Mouse (Mus musculus) kidney, postnatal 10 days (tissue): ENCODE measurements around the gene Cavin2.

Source experiments
- DNase-seq: peaks from one replicate; pipeline ENCODE4 v3.0.0; 2021; ENCODE audit warnings: mixed read lengths

Cavin2 gene

GRCm38 (mm10) chr1:51315476-51315875, 26.6 kb downstream of the Cavin2 start:
- no peak for DNase-seq

- DNase-seq: no peak
Measured at GRCm38 (mm10) chr1:51323506-51323905, 34.6 kb downstream of the Cavin2 start.

DNA sequence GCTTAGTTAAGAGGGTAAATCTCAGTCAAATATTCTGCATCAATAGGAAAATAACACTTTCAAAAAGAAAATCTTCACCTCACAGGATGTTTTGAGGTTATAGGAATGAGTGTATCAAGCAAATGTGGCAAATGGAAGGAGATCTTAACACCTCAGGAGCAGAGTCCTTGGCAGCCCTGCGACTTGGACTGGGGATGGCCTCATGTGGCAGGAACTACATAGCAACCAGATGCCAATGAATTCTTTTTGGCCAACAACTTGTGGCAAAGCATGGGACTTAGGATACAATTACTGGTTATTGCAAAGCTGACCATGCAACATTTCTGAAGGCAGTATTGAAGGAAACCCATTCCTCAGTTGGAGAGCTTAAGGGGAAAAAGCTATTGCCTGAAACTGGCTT, 39.6 kb downstream of the Cavin2 start:
- no peak for DNase-seq

DNA sequence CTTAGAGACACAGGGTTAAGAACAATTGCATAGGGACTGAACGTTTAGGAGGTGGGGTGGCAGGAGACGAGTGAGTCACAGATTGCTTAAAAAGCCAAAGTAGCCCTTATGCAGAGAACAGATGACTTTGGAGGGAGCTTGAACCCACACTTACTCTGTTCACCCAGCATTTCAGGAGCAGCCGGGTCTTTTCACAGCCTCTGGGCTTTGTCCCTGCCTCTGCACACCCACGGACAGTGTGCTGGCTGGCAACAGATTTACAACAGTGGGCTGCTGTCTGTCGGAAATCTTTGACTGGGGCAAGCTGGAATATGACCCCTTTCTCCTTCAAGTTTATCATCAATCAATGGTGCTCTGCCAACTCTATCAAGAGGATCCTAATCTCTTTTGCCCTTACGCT, 44.1 kb downstream of the Cavin2 start:
- peak; percentile 13 for DNase-seq

DNA sequence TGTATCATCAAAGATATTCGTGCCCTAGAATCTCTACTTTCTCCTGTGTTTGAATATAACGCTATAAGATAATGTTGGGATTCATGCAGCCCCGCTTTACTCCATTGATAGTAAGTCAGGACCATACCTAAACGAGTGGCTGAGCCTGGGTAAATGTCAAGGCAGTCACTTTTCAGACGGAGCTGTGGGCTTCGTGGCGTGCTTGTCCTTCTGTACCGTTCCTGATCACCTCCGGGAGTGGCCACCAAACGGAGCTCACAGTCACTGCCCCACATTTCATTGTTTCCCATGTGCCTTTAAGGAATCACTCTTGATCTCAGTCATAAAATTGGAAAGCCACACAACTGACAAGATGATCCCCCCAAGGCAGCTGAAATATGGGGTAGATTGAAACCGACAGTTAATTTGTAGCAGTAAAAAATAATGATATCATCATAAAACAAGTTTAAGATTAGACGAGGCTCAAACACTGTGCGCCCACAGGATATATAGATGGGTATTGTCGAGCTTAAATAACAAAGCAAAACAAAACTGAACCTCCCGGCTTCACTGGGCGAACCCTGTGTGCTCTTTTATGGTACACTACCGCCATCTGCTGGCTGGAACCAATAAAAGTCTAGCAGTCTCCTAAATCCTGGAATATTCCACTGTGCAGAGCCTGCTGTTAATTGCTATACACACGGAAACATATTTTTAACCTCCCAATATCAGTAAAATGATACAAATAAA, 44.8 kb downstream of the Cavin2 start:
- DNase-seq: peak; percentile 92

DNA sequence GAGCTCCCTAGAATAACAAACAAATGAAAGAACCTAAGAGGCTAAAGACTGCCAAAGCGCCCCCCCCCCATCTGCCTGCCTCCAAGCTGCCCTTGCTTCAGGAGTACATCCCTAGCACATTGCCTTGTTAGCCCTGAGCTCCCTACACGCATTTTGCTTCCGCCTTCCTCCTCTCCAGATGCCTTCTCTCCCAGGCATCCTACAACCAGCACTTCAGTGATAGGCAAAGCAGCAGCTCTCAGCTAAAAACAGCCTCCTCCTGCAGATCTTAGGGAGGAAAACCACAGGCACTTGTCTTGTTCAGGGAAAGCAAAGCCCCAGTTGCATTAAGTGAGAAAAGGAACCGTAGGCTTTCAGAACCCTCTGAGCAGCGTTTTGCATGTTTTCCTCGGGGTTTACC, 45.4 kb downstream of the Cavin2 start:
- peak; percentile 32 for DNase-seq

- no peak for DNase-seq
Measured at GRCm38 (mm10) chr1:51335081-51335480, 46.2 kb downstream of the Cavin2 start.

GRCm38 (mm10) chr1:51344160-51344559, 55.2 kb downstream of the Cavin2 start:
- no peak for DNase-seq

- peak; percentile 11 for DNase-seq
Measured at GRCm38 (mm10) chr1:51347596-51347995, 58.7 kb downstream of the Cavin2 start.

DNA sequence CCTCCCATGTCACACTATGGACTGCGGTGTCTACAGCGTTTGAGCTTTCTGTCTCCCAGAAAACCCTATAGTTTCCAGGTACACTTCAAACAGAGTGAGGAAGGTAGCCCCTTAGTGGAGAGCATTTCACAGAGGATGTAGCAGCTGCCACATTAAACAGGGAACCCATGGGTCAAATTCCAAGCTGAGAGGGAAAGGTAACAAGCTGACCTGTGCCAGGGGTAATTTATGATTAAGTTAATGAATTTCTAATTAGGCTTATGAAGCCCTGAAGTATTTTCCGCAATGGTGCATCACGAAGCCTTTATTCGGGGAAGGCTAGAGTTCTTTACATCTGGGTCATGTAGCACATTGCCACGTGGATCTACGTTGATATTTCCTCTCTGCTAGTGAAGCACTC, 59.7 kb downstream of the Cavin2 start:
- DNase-seq: no peak

DNA sequence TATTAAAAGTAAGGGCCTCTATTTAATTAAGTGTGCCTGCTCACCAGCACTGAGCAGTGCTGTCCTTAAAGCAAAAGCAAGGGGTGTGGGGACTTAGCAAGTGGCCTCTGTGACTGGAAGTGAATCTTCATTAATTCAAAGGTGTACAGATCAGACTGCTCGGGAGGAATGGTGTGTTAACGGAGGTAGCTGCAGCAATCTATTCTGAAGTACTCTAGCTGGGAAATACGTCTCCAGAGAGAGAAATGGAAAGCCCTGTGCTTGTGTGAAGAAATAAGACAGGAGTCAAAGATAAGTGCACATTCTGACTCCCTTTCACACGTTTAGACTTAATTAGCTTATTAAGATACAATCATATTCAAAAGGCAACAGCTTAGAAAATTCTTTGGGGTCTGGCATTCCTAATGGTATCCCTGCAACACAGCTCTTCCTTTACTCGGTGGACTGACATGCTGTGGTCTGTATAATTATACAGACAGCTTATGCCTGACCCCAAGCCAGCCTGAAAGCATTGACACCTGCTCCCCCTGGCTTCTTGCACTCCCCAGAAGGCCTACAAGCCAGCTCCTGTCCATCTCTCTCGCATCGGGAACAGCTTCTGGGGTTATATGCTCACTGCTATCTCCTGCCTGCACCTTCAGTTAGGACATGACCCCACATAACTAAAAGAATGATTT, 60.5 kb downstream of the Cavin2 start:
- DNase-seq: no peak
